Mouse (Mus musculus) left cerebral cortex, postnatal 14 days (tissue): ENCODE measurements around the gene Hormad2. TPM values are rescaled to one million over a fixed set of nuclear protein-coding genes. Genes with fewer than 3 reads are reported as not detected.

ENCODE experiments used
- DNase-seq, 2 experiments: peaks; one replicate each; pipeline ENCODE4 v3.0.0; 2021 to 2022; ENCODE audit warnings: low spot score in 2 of 2, mixed read lengths in 1 of 2
- intact Hi-C: fragments of 180-260 bp; cut with DNase I; formaldehyde crosslinking; loops from one replicate; pipeline ENCODE4 v1.15.1; 2025
- total RNA-seq, 2 experiments: library from RNA; stranded (reverse); gene quantifications; 2 replicates each; pipeline ENCODE4 v1.2.3; 2021

Hormad2 gene
- total RNA-seq, 2 experiments from 2014 or later: not detected

- intact Hi-C loops: no loop called here
- no peak for DNase-seq
These were observed 61.0 kb downstream of the Hormad2 start for GRCm38 (mm10) chr11:4379857-4380256.

- no peak for DNase-seq
- intact Hi-C loops: no loop called here
These were observed 74.5 kb downstream of the Hormad2 start for GRCm38 (mm10) chr11:4366389-4366788.

GRCm38 (mm10) chr11:4355430-4355829 lies 85.5 kb downstream of the Hormad2 start:
- intact Hi-C loops: no loop called here

GRCm38 (mm10) chr11:4352637-4353036 lies 88.3 kb downstream of the Hormad2 start:
- DNase-seq: no peak
- intact Hi-C loops: no loop called here

More at GRCm38 (mm10) chr11:4355430-4355829, 85.5 kb downstream of the Hormad2 start:
- DNase-seq: no peak

- no peak for DNase-seq
- intact Hi-C loops: no loop called here
These were observed 97.0 kb downstream of the Hormad2 start for GRCm38 (mm10) chr11:4343926-4344325.

GRCm38 (mm10) chr11:4342027-4342426 lies 98.9 kb downstream of the Hormad2 start:
- DNase-seq: peak; percentile 15 to 40
- intact Hi-C loops: no loop called here

GRCm38 (mm10) chr11:4340109-4340779 lies 100.7 kb downstream of the Hormad2 start:
- intact Hi-C loops: no loop called here
- no peak for DNase-seq

- intact Hi-C loops: no loop called here
- no peak for DNase-seq
These were observed 101.6 kb downstream of the Hormad2 start for GRCm38 (mm10) chr11:4339275-4339674.

GRCm38 (mm10) chr11:4336693-4337283 lies 104.1 kb downstream of the Hormad2 start:
- intact Hi-C loops: no loop called here
- DNase-seq: no peak

GRCm38 (mm10) chr11:4335810-4336692 lies 104.9 kb downstream of the Hormad2 start:
- DNase-seq: no peak
- intact Hi-C loops: no loop called here

GRCm38 (mm10) chr11:4332961-4333360 lies 107.9 kb downstream of the Hormad2 start:
- no peak for DNase-seq
- intact Hi-C loops: no loop called here

- intact Hi-C loops: no loop called here
- no peak for DNase-seq
These were observed 112.7 kb downstream of the Hormad2 start for GRCm38 (mm10) chr11:4328188-4328587.

- intact Hi-C loops: no loop called here
- DNase-seq: no peak
These were observed 117.4 kb downstream of the Hormad2 start for GRCm38 (mm10) chr11:4323481-4323880.

- no peak for DNase-seq
- intact Hi-C loops: no loop called here
These were observed 118.0 kb downstream of the Hormad2 start for GRCm38 (mm10) chr11:4322943-4323342.

- no peak for DNase-seq
- intact Hi-C loops: no loop called here
These were observed 120.0 kb downstream of the Hormad2 start for GRCm38 (mm10) chr11:4320876-4321275.

GRCm38 (mm10) chr11:4319212-4319955 lies 121.5 kb downstream of the Hormad2 start:
- intact Hi-C loops: no loop called here
- DNase-seq: no peak

GRCm38 (mm10) chr11:4318011-4318410 lies 122.9 kb downstream of the Hormad2 start:
- intact Hi-C loops: no loop called here
- DNase-seq: no peak

GRCm38 (mm10) chr11:4317287-4317686 lies 123.6 kb downstream of the Hormad2 start:
- intact Hi-C loops: no loop called here
- no peak for DNase-seq

- DNase-seq: no peak
- intact Hi-C loops: no loop called here
These were observed 128.7 kb downstream of the Hormad2 start for GRCm38 (mm10) chr11:4312180-4312579.

- intact Hi-C loops: no loop called here
- DNase-seq: no peak
These were observed 130.6 kb downstream of the Hormad2 start for GRCm38 (mm10) chr11:4310324-4310723.
